Mouse (Mus musculus) central nervous system, embryonic 14 days (tissue): ENCODE measurements around the gene Poldip3. TPM values are rescaled to one million over a fixed set of nuclear protein-coding genes. Genes with fewer than 3 reads are reported as not detected.

Experiments used
- polyA plus RNA-seq: library from polyadenylated mRNA; depleted of rRNA; stranded (reverse); fragments of >200 nt; gene quantifications from 2 replicates; pipeline ENCODE4 v1.2.3, GENCODE M21; 2012; rRNA removed

Poldip3 gene
- polyA plus RNA-seq = 88.3 and 95.7 TPM in 2 replicates

GRCm38 (mm10) chr15:83149196-83150072 lies at the start of gene Poldip3:
Gene Poldip3, minus strand, starts transcription at chr15:83149384.

GRCm38 (mm10) chr15:83172492-83173429 lies 23.6 kb upstream of the Poldip3 start, which contains the start of gene Cyb5r3:
Gene Cyb5r3, minus strand, starts transcription at chr15:83172592.

GRCm38 (mm10) chr15:83122566-83123145 lies 26.5 kb downstream of the Poldip3 start, which contains the start of gene Rrp7a:
Gene Rrp7a, minus strand, starts transcription at chr15:83122801.

GRCm38 (mm10) chr15:83089429-83089605 lies 59.9 kb downstream of the Poldip3 start, which contains the start of gene Serhl:
Gene Serhl, plus strand, starts transcription at chr15:83089506.

Other genes with a start within 250 kb of the Poldip3 start
- gene Tcf20, start 161.5 kb downstream of the Poldip3 start, polyA plus RNA-seq = 35.9 and 39.3 TPM in 2 replicates
- 1.8 and 2.1 TPM in 2 replicates for gene Nfam1, start 116.1 kb downstream of the Poldip3 start, polyA plus RNA-seq
- gene Serhl, start 59.9 kb downstream of the Poldip3 start, polyA plus RNA-seq = 13.8 and 19.8 TPM in 2 replicates
- gene Rrp7a, start 26.6 kb downstream of the Poldip3 start, polyA plus RNA-seq = 99.1 and 101 TPM in 2 replicates
- 57.1 and 72.5 TPM in 2 replicates for gene Cyb5r3, start 23.2 kb upstream of the Poldip3 start, polyA plus RNA-seq
- 2.3 and 3.1 TPM in 2 replicates for gene A4galt, start 102.4 kb upstream of the Poldip3 start, polyA plus RNA-seq
- gene Arfgap3, start 200.9 kb upstream of the Poldip3 start, polyA plus RNA-seq = 31.4 and 34.0 TPM in 2 replicates